Mouse (Mus musculus): ENCODE measurements around the gene Eif5a. TPM values are rescaled to one million over a fixed set of nuclear protein-coding genes. Genes with fewer than 3 reads are reported as not detected.

Eif5a gene
- polyA plus RNA-seq, 1 experiment from 2014 or later, result 1,371 TPM

- Histone ChIP-seq H3K4me3 (replicated peaks; ENCODE audit: low read depth, low read length) (no peak overlapping the region), H3K4me2 (ENCODE audit: low read length) (no peak overlapping the region), H3K9ac (ENCODE audit: low read depth, low read length) (no peak overlapping the region), H3K9me3 (replicated peaks; ENCODE audit: low read length) (no peaks in the 10 kb centered on the region), H3K27ac (0 out of 2 replicates have a peak overlapping the region, but pooled peaks have one; percentile 80), H3K27me3 (ENCODE audit: insufficient read depth, low read length) (no peaks in the 10 kb centered on the region; the same call in 1 of the 2 replicates), H3K4me1 (replicated peaks; ENCODE audit: insufficient read depth, low read length) (peaks cover 24% of the 10 kb centered on the region), H3K36me3 (ENCODE audit: insufficient read depth, low read length) (no peaks in the 10 kb centered on the region)
- ATAC-seq (replicated peaks; ENCODE audit: low FRiP score, low read depth) (no peak), DNase-seq (ENCODE audit: low spot score) (no peak)
- no peak for TF ChIP-seq CTCF (IDR thresholded peaks at IDR 0.05; ENCODE audit: low read depth)
- WGBS, result 36% methylated on average over 9 of the region's 9 CpGs
Observed at GRCm38 (mm10) chr11:69938401-69938979, 16.7 kb upstream of the Eif5a start.

- H3K9ac ChIP-seq (ENCODE audit: low read depth, low read length), result no peak overlapping the region
Observed at GRCm38 (mm10) chr11:69937834-69938233, 16.1 kb upstream of the Eif5a start.

GRCm38 (mm10) chr11:69937385-69937784, 15.6 kb upstream of the Eif5a start:
- Histone ChIP-seq H3K4me2 (ENCODE audit: low read length) (no peak overlapping the region), H3K9ac (ENCODE audit: low read depth, low read length) (no peak overlapping the region), H3K4me1 (replicated peaks; ENCODE audit: insufficient read depth, low read length) (peaks cover 24% of the 10 kb centered on the region), H3K4me3 (replicated peaks; ENCODE audit: low read depth, low read length) (no peak overlapping the region), H3K9me3 (replicated peaks; ENCODE audit: low read length) (no peaks in the 10 kb centered on the region), H3K27ac (peak overlapping the region; percentile 80), H3K36me3 (ENCODE audit: insufficient read depth, low read length) (no peaks in the 10 kb centered on the region), H3K27me3 (ENCODE audit: insufficient read depth, low read length) (no peaks in the 10 kb centered on the region; the same call in 1 of the 2 replicates)
- WGBS, result 24% methylated on average over 4 of the region's 4 CpGs
- DNase-seq (ENCODE audit: low spot score) (no peak), ATAC-seq (replicated peaks; ENCODE audit: low FRiP score, low read depth) (no peak)
- TF ChIP-seq CTCF (IDR thresholded peaks at IDR 0.05; ENCODE audit: low read depth), result no peak

More at GRCm38 (mm10) chr11:69937834-69938233, 16.1 kb upstream of the Eif5a start:
- H3K4me1 ChIP-seq (replicated peaks; ENCODE audit: insufficient read depth, low read length), result peaks cover 24% of the 10 kb centered on the region
- H3K36me3 ChIP-seq (ENCODE audit: insufficient read depth, low read length), result no peaks in the 10 kb centered on the region
- no peak overlapping the region for H3K4me3 ChIP-seq (replicated peaks; ENCODE audit: low read depth, low read length)
- ATAC-seq (replicated peaks; ENCODE audit: low FRiP score, low read depth), result no peak
- no peaks in the 10 kb centered on the region for H3K9me3 ChIP-seq (replicated peaks; ENCODE audit: low read length)
- no peak for TF ChIP-seq CTCF (IDR thresholded peaks at IDR 0.05; ENCODE audit: low read depth)
- H3K4me2 ChIP-seq (ENCODE audit: low read length), result no peak overlapping the region
- H3K27me3 ChIP-seq (ENCODE audit: insufficient read depth, low read length), result no peaks in the 10 kb centered on the region; the same call in 1 of the 2 replicates
- H3K27ac ChIP-seq, result peak overlapping the region; percentile 80
- 59% methylated on average over 5 of the region's 5 CpGs for WGBS
- DNase-seq (ENCODE audit: low spot score), result no peak

DNA sequence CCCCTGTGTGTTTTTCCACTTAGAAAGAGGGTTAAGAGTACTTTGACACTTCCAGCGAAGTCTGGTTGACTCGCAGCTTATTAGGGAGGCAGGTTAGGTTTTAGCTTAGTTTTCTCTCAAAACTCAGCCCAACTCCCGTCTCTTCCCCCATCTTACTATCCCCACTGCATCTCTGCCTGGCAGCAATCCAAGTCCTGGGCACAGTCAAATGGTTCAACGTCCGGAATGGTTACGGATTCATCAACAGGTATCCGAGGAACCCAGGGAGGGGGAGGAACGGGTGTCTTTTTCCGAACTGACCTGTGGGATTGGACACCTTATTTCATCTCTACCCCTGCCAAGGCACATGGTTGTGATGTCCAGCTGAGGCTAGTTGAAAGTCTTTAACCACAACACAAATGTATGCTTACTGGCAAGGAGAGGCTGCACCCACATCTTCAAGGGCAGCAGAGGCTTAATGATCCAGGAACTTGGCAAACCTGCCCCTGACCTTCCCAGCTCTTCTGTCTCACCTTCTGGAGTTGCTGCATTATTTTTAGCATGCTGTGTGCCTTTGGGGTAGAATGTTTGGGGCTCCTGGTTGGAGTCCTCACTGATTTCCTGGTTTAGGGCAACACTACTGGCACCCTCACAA, 15.1 kb upstream of the Eif5a start:
- no peaks in the 10 kb centered on the region for H3K36me3 ChIP-seq (ENCODE audit: insufficient read depth, low read length)
- peaks cover 24% of the 10 kb centered on the region for H3K4me1 ChIP-seq (replicated peaks; ENCODE audit: insufficient read depth, low read length)
- DNase-seq (ENCODE audit: low spot score) (no peak), ATAC-seq (replicated peaks; ENCODE audit: low FRiP score, low read depth) (no peak)
- peak overlapping the region; percentile 80 for H3K27ac ChIP-seq
- H3K9me3 ChIP-seq (replicated peaks; ENCODE audit: low read length), result no peaks in the 10 kb centered on the region
- peak overlapping the region; percentile 47; the same call in 1 of the 2 replicates for H3K4me3 ChIP-seq (replicated peaks; ENCODE audit: low read depth, low read length)
- TF ChIP-seq CTCF (IDR thresholded peaks at IDR 0.05; ENCODE audit: low read depth), result no peak
- no peaks in the 10 kb centered on the region; the same call in 1 of the 2 replicates for H3K27me3 ChIP-seq (ENCODE audit: insufficient read depth, low read length)
- 26% methylated on average over 9 of the region's 9 CpGs for WGBS
- peak overlapping the region; percentile 68; the same call in 1 of the 2 replicates for H3K9ac ChIP-seq (ENCODE audit: low read depth, low read length)
- H3K4me2 ChIP-seq (ENCODE audit: low read length), result peak overlapping the region; percentile 99

GRCm38 (mm10) chr11:69936156-69936555, 14.4 kb upstream of the Eif5a start:
- TF ChIP-seq CTCF (IDR thresholded peaks at IDR 0.05; ENCODE audit: low read depth), result no peak
- WGBS, result under 1% methylated on average over 30 of the region's 30 CpGs
- Histone ChIP-seq H3K9ac (ENCODE audit: low read depth, low read length) (peak overlapping the region; percentile 68), H3K36me3 (ENCODE audit: insufficient read depth, low read length) (no peaks in the 10 kb centered on the region), H3K27me3 (ENCODE audit: insufficient read depth, low read length) (no peaks in the 10 kb centered on the region; the same call in 1 of the 2 replicates), H3K4me1 (replicated peaks; ENCODE audit: insufficient read depth, low read length) (peaks cover 24% of the 10 kb centered on the region), H3K4me3 (replicated peaks; ENCODE audit: low read depth, low read length) (peak overlapping the region; percentile 47), H3K9me3 (replicated peaks; ENCODE audit: low read length) (no peaks in the 10 kb centered on the region), H3K4me2 (ENCODE audit: low read length) (peak overlapping the region; percentile 99), H3K27ac (peak overlapping the region; percentile 80)
- ATAC-seq (replicated peaks; ENCODE audit: low FRiP score, low read depth) (0 out of 2 replicates have a peak, but pooled peaks have one; percentile 8), DNase-seq (ENCODE audit: low spot score) (peak; percentile 48)

- peak; percentile 26; the same call in 1 of the 2 replicates for TF ChIP-seq CTCF (IDR thresholded peaks at IDR 0.05; ENCODE audit: low read depth)
- Histone ChIP-seq H3K36me3 (ENCODE audit: insufficient read depth, low read length) (no peaks in the 10 kb centered on the region), H3K4me3 (replicated peaks; ENCODE audit: low read depth, low read length) (peak within 1 kb of the TSS; percentile 47), H3K4me2 (ENCODE audit: low read length) (peak within 1 kb of the TSS; percentile 99), H3K27ac (peak within 1 kb of the TSS; percentile 80), H3K27me3 (ENCODE audit: insufficient read depth, low read length) (no peaks in the 10 kb centered on the region; the same call in 1 of the 2 replicates), H3K9me3 (replicated peaks; ENCODE audit: low read length) (no peaks in the 10 kb centered on the region), H3K4me1 (replicated peaks; ENCODE audit: insufficient read depth, low read length) (peaks cover 24% of the 10 kb centered on the region), H3K9ac (ENCODE audit: low read depth, low read length) (peak within 1 kb of the TSS; percentile 68)
- 3% methylated on average over 55 of the region's 62 CpGs for WGBS
- ATAC-seq (replicated peaks; ENCODE audit: low FRiP score, low read depth) (peak; percentile 84), DNase-seq (ENCODE audit: low spot score) (peak; percentile 89)
Observed at GRCm38 (mm10) chr11:69935137-69935879, 13.6 kb upstream of the Eif5a start, which contains the start of gene Ybx2. Ybx2 (plus strand) TSS chr11:69935796.
